Mouse (Mus musculus) megakaryocyte, embryonic 14.5 days (primary cell): ENCODE measurements around the gene Gcn1l1. TPM values are rescaled to one million over a fixed set of nuclear protein-coding genes. Genes with fewer than 3 reads are reported as not detected.

Source experiments
- H3K27me3 ChIP-seq: replicated peaks from 2 replicates; pipeline ENCODE3; 2012; ENCODE audit warnings: inconsistent platforms
- H3K36me3 ChIP-seq: replicated peaks from 2 replicates; pipeline ENCODE3; 2012; ENCODE audit warnings: low read length, inconsistent platforms, mixed read lengths
- H3K4me1 ChIP-seq: 2 replicates; pipeline ENCODE4 v1.6.1; 2012; ENCODE audit warnings: inconsistent platforms
- H3K4me3 ChIP-seq: replicated peaks from 2 replicates; pipeline ENCODE3; 2012; ENCODE audit warnings: moderate library complexity, mild to moderate bottlenecking, inconsistent platforms
- H3K9me3 ChIP-seq: 2 replicates; pipeline ENCODE4 v1.6.1; 2012; ENCODE audit warnings: inconsistent platforms
- FLI1 ChIP-seq: IDR thresholded peaks from 2 replicates; pipeline ENCODE4 v1.6.1; 2012; ENCODE audit warnings: low read length, inconsistent platforms, mixed read lengths
- GATA1 ChIP-seq: IDR thresholded peaks from 3 replicates; pipeline ENCODE4 v1.6.1; 2012; ENCODE audit warnings: mixed read lengths, low read length, inconsistent platforms, borderline replicate concordance
- polyA plus RNA-seq: library from polyadenylated mRNA; stranded (reverse); fragments of >175 nt; gene quantifications from 2 replicates; pipeline ENCODE4 v1.2.3, GENCODE M21; 2012; ENCODE audit warnings: low replicate concordance; ENCODE audit not compliant: insufficient read depth

The Gcn1l1 gene
- polyA plus RNA-seq, 1 experiment: 30.4 TPM

DNA sequence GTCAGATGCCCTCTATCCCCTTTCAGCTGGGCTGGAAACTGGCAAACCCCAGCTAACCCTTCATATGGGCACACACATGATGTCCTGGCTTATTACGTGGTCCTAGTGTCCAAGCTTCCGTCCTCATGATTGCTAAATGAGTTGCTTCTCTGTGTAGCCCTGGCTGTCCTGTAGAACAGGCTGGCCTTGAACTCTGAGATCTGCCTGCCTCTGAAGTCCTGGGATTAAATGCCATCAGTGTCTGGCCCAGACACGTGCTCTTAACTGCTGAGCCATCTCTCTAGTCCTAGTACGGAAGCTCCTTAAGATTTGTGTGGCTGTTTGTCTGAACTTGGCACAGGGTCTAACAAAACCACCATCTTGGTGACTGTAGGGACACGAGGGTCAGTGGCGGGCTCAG is 38.5 kb downstream of the Gcn1l1 start:
- H3K4me1 ChIP-seq: no peaks in the 10 kb centered on the region
- H3K4me3 ChIP-seq: no peak overlapping the region
- TF ChIP-seq FLI1 (no peak), GATA1 (no peak)
- H3K36me3 ChIP-seq: peaks cover 90% of the 10 kb centered on the region
- no peaks in the 10 kb centered on the region for H3K9me3 ChIP-seq
- no peaks in the 10 kb centered on the region for H3K27me3 ChIP-seq

DNA sequence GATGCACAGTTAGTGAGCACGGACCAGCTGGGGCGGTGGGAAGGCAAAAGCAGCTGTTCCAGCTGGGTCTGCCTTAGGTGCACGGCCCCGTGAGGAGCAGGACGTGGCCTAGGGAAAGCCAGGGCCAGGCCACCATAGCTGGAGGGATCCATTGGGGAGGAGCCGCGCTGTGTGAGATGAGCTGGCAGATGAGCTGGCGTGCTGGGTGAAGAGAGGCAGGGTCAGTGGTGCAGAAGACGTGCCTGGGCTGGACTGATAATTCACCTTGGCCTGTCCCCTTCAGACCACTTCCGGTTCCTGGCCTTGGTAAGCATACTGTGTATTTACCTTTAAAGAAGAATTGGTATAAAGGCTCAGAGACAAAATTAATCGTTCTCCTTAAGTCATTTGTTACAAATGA is 46.5 kb downstream of the Gcn1l1 start:
- peaks cover 48% of the 10 kb centered on the region for H3K4me1 ChIP-seq

DNA sequence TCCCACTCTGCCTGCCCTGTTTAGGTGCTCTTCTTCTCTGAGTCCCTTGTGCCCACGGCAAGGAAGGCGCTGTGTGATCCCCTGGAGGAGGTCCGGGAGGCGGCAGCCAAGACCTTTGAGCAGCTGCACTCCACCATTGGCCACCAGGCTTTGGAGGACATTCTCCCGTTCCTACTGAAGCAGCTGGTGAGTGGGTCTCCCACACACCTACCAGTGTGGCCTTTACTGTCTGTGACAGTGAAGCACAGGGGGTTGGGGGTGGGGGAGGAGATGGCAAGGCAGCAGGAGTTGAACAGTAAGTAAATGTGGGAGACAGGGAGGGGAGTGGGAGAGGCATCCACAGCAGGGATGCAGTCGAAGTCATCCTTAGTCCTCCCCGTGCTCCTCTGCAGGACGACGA is 48.3 kb downstream of the Gcn1l1 start:
- Histone ChIP-seq H3K36me3 (peaks cover 100% of the 10 kb centered on the region), H3K27me3 (no peaks in the 10 kb centered on the region), H3K9me3 (no peaks in the 10 kb centered on the region), H3K4me1 (peaks cover 48% of the 10 kb centered on the region), H3K4me3 (no peak overlapping the region)
- TF ChIP-seq GATA1 (no peak), FLI1 (no peak)

More for the DNA sequence above, 46.5 kb downstream of the Gcn1l1 start:
- Histone ChIP-seq H3K4me3 (peak overlapping the region; percentile 82), H3K27me3 (no peaks in the 10 kb centered on the region), H3K9me3 (no peaks in the 10 kb centered on the region), H3K36me3 (peaks cover 97% of the 10 kb centered on the region)
- TF ChIP-seq GATA1 (no peak), FLI1 (no peak)

DNA sequence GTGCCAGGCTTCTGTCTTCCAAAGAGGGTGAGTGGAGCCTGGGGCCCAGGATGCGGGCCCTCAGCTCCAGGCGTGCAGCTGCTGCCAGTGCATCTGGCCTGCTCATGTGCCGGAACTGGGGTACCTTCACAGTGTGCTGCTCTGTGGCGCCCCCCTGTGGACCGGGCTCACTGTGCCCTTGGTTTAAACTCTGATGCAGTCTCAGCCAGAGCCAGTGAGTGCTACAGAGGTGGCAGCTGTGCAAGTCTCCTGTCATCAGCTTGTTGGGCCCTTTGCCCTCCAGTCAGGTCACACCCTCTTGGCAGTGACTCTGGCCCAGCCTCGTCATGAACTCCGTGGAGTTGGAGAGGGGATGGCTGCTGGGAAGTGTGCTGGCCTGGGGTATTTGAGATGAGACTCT is 49.9 kb downstream of the Gcn1l1 start:
- Histone ChIP-seq H3K9me3 (no peaks in the 10 kb centered on the region), H3K4me1 (peaks cover 45% of the 10 kb centered on the region), H3K36me3 (peaks cover 100% of the 10 kb centered on the region), H3K4me3 (no peak overlapping the region), H3K27me3 (no peaks in the 10 kb centered on the region)
- no peak for TF ChIP-seq FLI1
- no peak for TF ChIP-seq GATA1

DNA sequence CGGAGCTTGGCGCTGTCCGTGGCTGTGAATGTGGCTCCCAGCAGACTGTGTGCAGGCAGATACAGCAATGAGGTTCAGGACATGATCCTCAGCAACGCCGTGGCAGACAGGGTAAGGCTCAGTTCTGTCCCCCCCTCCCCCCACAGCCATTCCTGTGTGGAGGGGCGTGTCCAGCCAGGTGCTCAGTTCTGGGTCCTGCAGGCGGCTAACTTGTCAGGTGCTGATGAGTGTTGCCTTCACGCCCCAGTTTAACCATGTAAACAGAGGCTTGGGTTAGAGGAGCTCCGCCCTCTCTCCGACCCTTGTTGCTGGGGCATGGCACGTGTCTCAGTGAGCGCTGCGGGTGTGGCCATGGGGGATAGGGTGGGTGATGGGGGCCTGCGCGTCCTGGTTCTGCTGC is 54.6 kb downstream of the Gcn1l1 start:
- Histone ChIP-seq H3K4me1 (peaks cover 23% of the 10 kb centered on the region), H3K36me3 (peaks cover 81% of the 10 kb centered on the region), H3K9me3 (no peaks in the 10 kb centered on the region), H3K4me3 (no peak overlapping the region), H3K27me3 (no peaks in the 10 kb centered on the region)
- no peak for TF ChIP-seq GATA1

DNA sequence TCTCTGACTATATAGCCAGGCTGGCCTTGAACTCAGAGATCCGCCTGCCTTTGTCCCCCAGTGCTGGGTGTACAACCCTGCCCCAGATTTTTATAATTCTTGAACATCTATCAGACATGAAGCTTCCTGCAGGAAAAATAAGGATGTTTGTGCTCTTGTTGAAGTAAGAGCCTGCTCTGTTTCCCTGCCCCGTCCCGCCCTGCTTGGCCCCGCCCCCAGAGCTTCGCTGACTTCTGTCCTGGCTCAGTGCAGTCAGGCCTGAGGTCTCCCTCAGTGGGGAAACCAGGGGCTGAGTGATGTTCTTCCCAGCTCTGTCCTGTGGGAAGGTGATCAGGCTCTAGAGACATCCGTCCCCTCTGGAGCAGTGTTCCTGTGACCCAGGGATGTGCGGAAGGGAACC is 57.6 kb downstream of the Gcn1l1 start:
- H3K36me3 ChIP-seq: peaks cover 51% of the 10 kb centered on the region
- no peaks in the 10 kb centered on the region for H3K9me3 ChIP-seq
- TF ChIP-seq FLI1 (no peak), GATA1 (no peak)
- peaks cover 2% of the 10 kb centered on the region for H3K27me3 ChIP-seq
- H3K4me3 ChIP-seq: no peak overlapping the region
- peaks cover 33% of the 10 kb centered on the region for H3K4me1 ChIP-seq

DNA sequence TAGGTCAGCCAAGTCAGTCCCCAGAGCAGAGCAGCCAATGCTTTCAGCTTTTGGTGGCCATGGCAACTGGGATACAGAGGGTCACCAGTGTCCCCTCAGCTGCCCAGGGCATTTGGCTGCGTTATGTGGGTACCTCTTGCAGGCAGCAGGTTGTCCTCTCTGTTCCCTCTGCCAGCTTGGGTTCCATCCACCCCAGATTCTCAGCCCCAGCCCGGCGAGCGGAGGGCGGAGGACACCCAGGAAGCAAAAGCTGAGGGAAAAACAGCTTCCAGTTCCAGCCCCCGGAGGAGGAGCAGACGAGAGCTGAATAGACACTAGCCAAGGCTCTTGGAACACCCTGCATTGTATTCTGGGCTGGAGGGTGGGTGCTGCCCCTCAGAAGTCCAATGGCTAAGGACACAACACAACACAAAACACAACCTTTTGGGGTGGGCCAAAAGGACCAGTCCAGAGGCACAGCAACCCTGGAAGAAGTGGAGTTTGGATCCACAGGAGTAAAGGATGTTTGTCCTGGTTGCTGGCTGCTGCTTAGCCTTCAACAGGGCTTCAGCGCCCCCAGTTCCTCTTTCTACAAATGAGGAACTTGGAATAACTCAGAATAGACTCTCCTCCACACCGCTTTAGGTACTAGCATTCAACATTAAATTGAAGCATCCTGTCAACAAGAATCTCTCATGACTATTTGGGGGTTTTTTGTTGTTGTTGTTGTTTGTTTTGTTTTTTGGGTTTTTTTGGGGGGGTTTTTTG is 58.8 kb downstream of the Gcn1l1 start:
- TF ChIP-seq GATA1 (no peak), FLI1 (no peak)
- peak overlapping the region; percentile 59 for H3K4me3 ChIP-seq
- H3K4me1 ChIP-seq: peaks cover 43% of the 10 kb centered on the region
- H3K36me3 ChIP-seq: peaks cover 40% of the 10 kb centered on the region
- H3K9me3 ChIP-seq: no peaks in the 10 kb centered on the region
- peaks cover 2% of the 10 kb centered on the region for H3K27me3 ChIP-seq

DNA sequence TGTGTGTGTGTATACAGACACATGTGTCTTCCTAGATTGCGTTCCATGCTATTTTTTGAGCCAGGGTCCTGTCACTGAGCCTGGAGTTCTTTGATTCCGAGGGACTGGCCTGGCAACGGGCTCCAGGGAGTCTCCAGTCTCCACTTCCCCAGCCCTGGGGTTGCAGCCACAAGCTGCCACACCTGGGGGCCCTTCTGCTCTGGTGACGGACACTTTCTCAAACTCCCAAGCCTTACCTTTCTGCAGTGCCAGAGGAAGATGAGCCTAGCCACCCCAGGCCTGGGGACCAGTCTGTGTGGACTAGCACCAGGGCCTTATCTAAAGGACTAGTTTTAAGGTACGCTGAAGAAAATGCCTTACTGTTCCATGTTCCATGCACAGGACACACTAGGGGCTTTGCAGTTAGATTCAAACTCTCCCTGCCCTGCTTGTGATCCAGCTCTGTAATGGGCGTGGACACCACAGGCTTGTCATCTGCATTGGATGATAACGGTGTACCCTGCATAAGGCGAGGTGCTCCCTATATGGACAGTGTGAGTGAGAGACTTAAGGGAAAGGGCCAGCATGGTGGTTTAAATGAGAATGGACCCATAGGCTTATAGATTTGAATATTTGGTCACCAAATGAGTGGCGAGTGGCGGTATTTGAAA is 61.3 kb downstream of the Gcn1l1 start:
- Histone ChIP-seq H3K36me3 (peaks cover 17% of the 10 kb centered on the region), H3K9me3 (no peaks in the 10 kb centered on the region), H3K4me1 (peaks cover 58% of the 10 kb centered on the region), H3K4me3 (no peak overlapping the region), H3K27me3 (peaks cover 2% of the 10 kb centered on the region)
- TF ChIP-seq GATA1 (no peak), FLI1 (no peak)

DNA sequence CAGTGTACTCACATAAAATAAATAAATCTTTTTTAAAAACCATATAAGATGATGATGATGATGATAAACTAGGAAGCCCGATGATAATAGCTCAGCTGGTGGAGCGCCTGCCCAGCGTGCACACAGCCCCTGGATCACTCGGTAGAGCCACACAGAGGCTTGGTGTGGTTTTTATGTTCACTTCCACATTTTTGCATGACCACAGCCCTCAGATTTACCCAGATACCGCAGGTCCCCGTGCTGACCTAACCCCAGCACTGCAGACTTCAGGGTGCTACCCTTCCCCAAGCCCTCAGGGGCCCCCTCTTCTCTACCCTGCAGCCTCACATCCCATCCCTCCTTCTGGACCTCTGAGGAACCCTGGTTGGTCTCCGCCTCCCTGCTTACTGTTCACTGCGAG is 63.0 kb downstream of the Gcn1l1 start:
- H3K4me3 ChIP-seq: peak overlapping the region; percentile 20
- peaks cover 2% of the 10 kb centered on the region for H3K27me3 ChIP-seq
- TF ChIP-seq GATA1: no peak
- no peak for TF ChIP-seq FLI1
- peaks cover 4% of the 10 kb centered on the region for H3K36me3 ChIP-seq
- H3K4me1 ChIP-seq: peaks cover 65% of the 10 kb centered on the region
- no peaks in the 10 kb centered on the region for H3K9me3 ChIP-seq

DNA sequence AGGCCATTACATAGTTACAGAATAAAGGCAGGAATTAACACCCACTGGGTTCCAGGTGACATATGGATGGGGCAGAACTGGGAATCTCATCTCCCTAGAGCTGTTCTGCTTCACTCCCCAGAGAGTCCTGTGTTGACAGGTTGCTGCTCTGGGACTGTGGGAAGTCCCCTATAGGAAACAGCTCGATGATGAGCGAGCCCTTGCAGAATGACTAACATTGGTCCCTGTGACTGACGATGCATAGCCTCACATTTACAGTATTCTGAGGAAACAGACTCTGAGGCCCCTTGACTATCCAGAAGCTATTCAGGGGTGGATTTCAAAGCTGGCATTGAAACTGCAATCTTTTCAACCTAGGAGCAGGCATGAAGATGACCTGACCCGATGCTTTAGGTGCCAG is 64.6 kb downstream of the Gcn1l1 start:
- Histone ChIP-seq H3K27me3 (peaks cover 2% of the 10 kb centered on the region), H3K4me3 (no peak overlapping the region), H3K9me3 (no peaks in the 10 kb centered on the region), H3K36me3 (peaks cover 17% of the 10 kb centered on the region), H3K4me1 (peaks cover 72% of the 10 kb centered on the region)
- no peak for TF ChIP-seq FLI1
- TF ChIP-seq GATA1: no peak
